Mouse (Mus musculus) embryonic fibroblast, embryonic 13.5 days (primary cell): Measurements from ENCODE around the gene Ptafr.

Experiments
- CTCF ChIP-seq: IDR thresholded peaks from 2 replicates; pipeline ENCODE4 v1.5.1; 2011; ENCODE audit warnings: mild to moderate bottlenecking, control low read depth, low read length, moderate library complexity, borderline replicate concordance; ENCODE audit not compliant: insufficient read depth
- POLR2A ChIP-seq: IDR thresholded peaks from 2 replicates; pipeline ENCODE4 v1.6.1; 2011; ENCODE audit warnings: low read depth, mild to moderate bottlenecking, control low read depth, low read length, moderate library complexity

DNA sequence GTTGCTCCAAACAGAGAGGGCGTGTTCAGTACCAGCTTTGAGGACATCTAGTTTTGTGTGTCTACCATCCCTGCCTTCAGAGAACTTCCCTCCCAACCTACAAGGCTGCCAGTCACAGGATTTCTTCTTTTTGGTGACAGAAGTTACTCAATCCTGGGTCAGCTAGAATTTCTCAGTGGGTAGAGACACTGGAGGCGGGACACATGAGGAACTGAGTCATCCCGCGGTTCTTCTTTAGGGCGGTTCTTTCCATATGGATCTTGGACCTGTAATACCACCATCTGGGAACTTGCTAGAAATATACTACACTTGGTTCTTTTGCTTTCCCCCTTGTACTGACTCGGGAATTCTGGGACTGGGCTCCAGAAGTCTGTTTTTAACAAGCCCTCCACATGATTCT, 54.0 kb downstream of the Ptafr start:
- TF ChIP-seq CTCF = no peak
- TF ChIP-seq POLR2A = no peak
